Mouse (Mus musculus) embryonic fibroblast, embryonic 13.5 days (primary cell): ENCODE measurements around the gene Zfp358.

Source experiments
- CTCF ChIP-seq: IDR thresholded peaks from 2 replicates; pipeline ENCODE4 v1.5.1; 2011; ENCODE audit warnings: mild to moderate bottlenecking, control low read depth, low read length, moderate library complexity, borderline replicate concordance; ENCODE audit not compliant: insufficient read depth
- POLR2A ChIP-seq: IDR thresholded peaks from 2 replicates; pipeline ENCODE4 v1.6.1; 2011; ENCODE audit warnings: low read depth, mild to moderate bottlenecking, control low read depth, low read length, moderate library complexity

DNA sequence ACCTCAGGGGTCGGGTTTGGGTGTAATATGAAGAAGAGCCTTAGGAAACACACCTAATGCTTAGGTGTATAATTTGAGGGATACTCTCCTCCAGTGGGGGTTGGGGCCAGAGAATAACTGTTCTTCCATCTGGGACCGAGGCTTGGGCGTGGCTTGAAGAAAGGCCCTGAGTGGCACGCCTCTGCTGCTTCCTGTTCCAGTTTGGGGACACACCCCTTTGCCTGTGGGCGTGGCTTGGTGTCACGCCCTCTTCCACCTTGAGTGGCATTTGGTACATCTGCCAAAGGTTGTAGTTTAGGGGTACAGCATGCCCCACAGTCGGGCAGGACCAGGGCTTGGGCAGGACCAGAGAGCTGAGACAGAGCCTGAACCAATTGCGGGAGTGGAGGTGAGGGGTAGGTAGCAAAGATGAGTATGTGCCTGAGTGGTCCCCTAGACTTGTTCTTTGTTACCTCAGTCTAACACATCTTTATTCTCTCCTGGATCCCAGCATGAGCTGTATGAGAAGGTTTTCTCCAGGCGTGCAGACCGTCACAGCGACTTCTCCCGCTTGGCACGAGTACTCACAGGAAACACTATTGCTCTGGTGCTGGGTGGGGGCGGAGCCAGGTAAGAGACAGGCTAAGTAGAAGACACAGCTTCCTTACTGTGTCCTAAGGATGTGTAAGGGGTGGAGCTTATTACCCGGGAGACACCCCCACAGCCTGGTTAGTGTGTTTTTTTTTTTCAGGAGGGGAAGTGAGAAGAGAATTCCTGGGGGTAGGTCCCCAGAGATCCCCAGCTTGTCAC, 43.3 kb downstream of the Zfp358 start:
- TF ChIP-seq CTCF (no peak), POLR2A (no peak)
